Mouse (Mus musculus) embryonic fibroblast, embryonic 13.5 days (primary cell): ENCODE data around the gene Timp3. TPM values are rescaled to one million over a fixed set of nuclear protein-coding genes. Genes with fewer than 3 reads are reported as not detected.

ENCODE experiments used
- H3K27ac ChIP-seq: 2 replicates; pipeline ENCODE4 v1.5.1; 2012; ENCODE audit warnings: low read length, control low read depth, inconsistent platforms; ENCODE audit not compliant: insufficient read depth
- H3K4me1 ChIP-seq: 2 replicates; pipeline ENCODE4 v1.6.1; 2011; ENCODE audit warnings: low read length; ENCODE audit not compliant: control insufficient read depth, insufficient read depth
- H3K4me3 ChIP-seq: 2 replicates; pipeline ENCODE4 v1.5.1; 2011; ENCODE audit warnings: mild to moderate bottlenecking, control low read depth, low read length; ENCODE audit not compliant: insufficient read depth
- CTCF ChIP-seq: IDR thresholded peaks from 2 replicates; pipeline ENCODE4 v1.5.1; 2011; ENCODE audit warnings: mild to moderate bottlenecking, control low read depth, low read length, moderate library complexity, borderline replicate concordance; ENCODE audit not compliant: insufficient read depth
- POLR2A ChIP-seq: IDR thresholded peaks from 2 replicates; pipeline ENCODE4 v1.6.1; 2011; ENCODE audit warnings: low read depth, mild to moderate bottlenecking, control low read depth, low read length, moderate library complexity
- polyA plus RNA-seq: library from polyadenylated mRNA; stranded (reverse); fragments of >200 nt; gene quantifications from 2 replicates; pipeline ENCODE4 v1.2.4, GENCODE M21; 2011; ENCODE audit warnings: low read depth; ENCODE audit not compliant: missing spikeins, insufficient read length

Timp3 gene
- polyA plus RNA-seq, 1 experiment: 704 TPM

DNA sequence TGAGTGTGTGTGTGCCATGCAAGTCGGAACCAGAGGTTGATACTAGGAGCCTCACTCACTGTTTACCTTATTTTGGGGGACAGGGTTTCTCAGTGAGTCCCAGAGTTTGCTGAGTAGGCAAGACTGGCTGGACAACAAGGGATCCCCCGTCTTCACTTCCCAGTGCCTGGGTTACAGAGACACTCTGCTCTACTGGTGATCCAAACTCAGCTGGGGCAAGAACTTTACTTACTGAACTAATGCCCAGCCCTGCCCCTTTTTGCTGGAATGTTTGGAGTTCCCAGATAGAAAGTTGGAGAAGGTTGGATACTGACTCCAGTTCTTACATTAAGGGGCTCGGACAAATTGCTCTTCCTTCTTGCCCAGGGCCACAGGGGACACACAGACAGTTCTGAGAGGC is 89.2 kb downstream of the Timp3 start:
- H3K4me1 ChIP-seq: no peaks in the 10 kb centered on the region
- no peak overlapping the region for H3K4me3 ChIP-seq
- peak overlapping the region; percentile 77 for H3K27ac ChIP-seq
- no peak for TF ChIP-seq CTCF
- no peak for TF ChIP-seq POLR2A

DNA sequence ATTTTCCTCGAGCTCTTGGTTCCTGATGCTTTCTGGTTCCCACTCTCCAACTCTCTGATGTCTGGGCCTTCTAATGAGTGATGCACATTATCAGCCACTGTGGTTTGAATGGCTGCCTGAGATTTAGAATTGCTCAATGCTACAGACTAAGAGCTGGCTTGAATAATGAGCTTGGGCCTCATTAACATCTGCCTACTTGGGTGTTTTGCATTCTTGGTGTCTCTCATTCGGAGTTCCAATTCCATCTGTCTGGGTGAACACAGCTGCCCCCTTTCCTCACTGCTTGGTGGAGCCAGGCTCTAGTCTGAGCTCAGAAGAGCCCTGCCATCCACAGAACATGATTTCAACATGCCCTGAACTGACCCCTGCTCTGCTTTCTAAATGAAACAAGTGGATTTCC is 89.7 kb downstream of the Timp3 start:
- TF ChIP-seq POLR2A (no peak), CTCF (no peak)
- H3K4me3 ChIP-seq: no peak overlapping the region
- H3K27ac ChIP-seq: peak overlapping the region; percentile 77
- H3K4me1 ChIP-seq: no peaks in the 10 kb centered on the region

DNA sequence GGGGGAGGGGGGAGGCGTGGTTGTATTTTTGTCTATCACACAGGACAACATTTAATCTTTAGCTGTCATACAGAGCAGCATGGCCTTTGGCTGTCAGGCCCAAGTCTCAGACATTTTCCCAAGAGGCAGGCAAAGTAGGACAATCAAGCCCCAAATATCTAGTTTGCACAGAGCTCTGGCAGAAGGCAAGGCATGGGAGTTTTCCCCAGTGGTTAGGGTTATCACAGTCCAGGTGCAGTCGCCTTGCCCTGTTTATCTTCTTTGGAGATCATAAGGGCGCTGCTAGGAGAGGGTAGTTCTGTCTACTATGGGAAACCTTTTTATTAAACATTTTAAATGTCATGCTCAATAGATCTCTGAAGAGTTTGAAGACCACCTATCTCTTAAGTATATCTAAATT is 92.2 kb downstream of the Timp3 start:
- no peak overlapping the region for H3K4me3 ChIP-seq
- TF ChIP-seq CTCF (no peak), POLR2A (no peak)
- no peaks in the 10 kb centered on the region for H3K4me1 ChIP-seq
- H3K27ac ChIP-seq: no peak overlapping the region

GRCm38 (mm10) chr10:86397577-86398346 is 97.6 kb downstream of the Timp3 start:
- no peaks in the 10 kb centered on the region; the same call in 1 of the 2 replicates for H3K4me1 ChIP-seq
- H3K27ac ChIP-seq: no peak overlapping the region; the same call in 1 of the 2 replicates
- TF ChIP-seq CTCF: no peak
- TF ChIP-seq POLR2A: no peak
- no peak overlapping the region for H3K4me3 ChIP-seq

DNA sequence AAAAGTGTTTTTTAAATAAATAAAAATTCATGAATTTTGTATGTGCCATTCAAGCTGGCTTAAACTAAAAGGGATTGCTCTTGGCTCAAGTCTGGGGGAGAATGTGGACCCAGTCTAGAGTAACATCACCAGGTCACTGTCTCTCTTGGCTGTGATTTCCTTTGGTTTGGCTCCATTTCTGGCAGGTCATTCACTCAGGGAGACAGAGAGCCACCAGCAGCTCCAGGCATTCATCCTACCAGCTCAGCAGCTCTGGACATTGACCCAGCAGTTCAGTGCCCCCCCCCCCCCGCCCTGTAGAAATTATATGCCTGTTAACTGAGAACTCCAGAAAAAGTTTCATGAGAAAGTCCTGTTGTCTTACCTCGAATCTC is 98.2 kb downstream of the Timp3 start:
- no peak overlapping the region for H3K4me3 ChIP-seq
- H3K27ac ChIP-seq: no peak overlapping the region
- no peaks in the 10 kb centered on the region; the same call in 1 of the 2 replicates for H3K4me1 ChIP-seq
- TF ChIP-seq POLR2A (no peak), CTCF (no peak)

Other genes starting within 250 kb of the Timp3 start
- 0.80 and 1.4 TPM in 2 replicates for gene Syn3, start 198.5 kb downstream of the Timp3 start, polyA plus RNA-seq